Mouse (Mus musculus): ENCODE measurements around the gene Camk2d. TPM values are rescaled to one million over a fixed set of nuclear protein-coding genes. Genes with fewer than 3 reads are reported as not detected.

The Camk2d gene
- total and polyA plus RNA-seq, 3 experiments, result 66.1 to 80.4 (median 77.3) TPM

DNA sequence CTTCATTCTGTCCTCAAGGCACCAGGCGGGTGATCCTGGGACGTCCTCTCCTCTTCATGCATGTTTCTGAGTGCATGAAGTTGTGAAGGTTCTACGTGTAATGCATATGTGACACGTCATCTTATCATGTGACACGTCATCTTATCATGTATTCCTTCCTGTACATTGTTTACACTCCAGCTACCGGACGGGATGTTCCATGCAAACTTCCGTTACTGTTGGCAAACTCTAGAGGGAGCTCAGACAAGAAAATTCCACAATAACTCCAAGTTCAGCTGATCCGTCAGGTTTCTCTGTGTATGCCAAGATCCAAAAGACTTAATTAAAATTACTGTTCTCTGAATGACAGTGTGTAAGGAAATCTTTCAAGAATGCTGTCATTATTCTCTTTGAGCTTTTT is 246.7 kb downstream of the Camk2d start:
- no peak for DNase-seq (ENCODE audit: extremely low read depth)
- no peak for TF ChIP-seq MAX (IDR thresholded peaks at IDR 0.05; ENCODE audit: low read length)
- TF ChIP-seq CHD1 (IDR thresholded peaks at IDR 0.05; ENCODE audit: low read depth, low read length), result no peak
- TF ChIP-seq USF1 (IDR thresholded peaks at IDR 0.05; ENCODE audit: low read depth, low read length), result no peak
- no peak for TF ChIP-seq RAD21 (IDR thresholded peaks at IDR 0.05; ENCODE audit: low read depth, low read length)
- no peak for TF ChIP-seq TCF12 (IDR thresholded peaks at IDR 0.05; ENCODE audit: low read depth, low read length)
- TF ChIP-seq ELF1 (IDR thresholded peaks at IDR 0.05; ENCODE audit: low read depth, low read length), result no peak
- TF ChIP-seq MXI1 (IDR thresholded peaks at IDR 0.05; ENCODE audit: low read depth, low read length), result no peak
- Histone ChIP-seq H3K9me3 (replicated peaks; ENCODE audit: low read length) (no peaks in the 10 kb centered on the region), H3K27ac (ENCODE audit: insufficient read depth, low read depth) (no peak overlapping the region), H3K79me2 (replicated peaks; ENCODE audit: control insufficient read depth, extremely low read depth, insufficient read depth, poor library complexity, severe bottlenecking) (no peaks in the 10 kb centered on the region), H3K36me3 (replicated peaks in 1 of 2; ENCODE audit: control insufficient read depth in 1 of 2, insufficient read depth in 1 of 2, low read length in 1 of 2) (peaks cover 33 to 71% of the 10 kb centered on the region in 2 experiments), H3K9ac (ENCODE audit: insufficient read depth, low read depth) (no peak overlapping the region), H3K27me3 (replicated peaks) (no peaks in the 10 kb centered on the region), H3K4me1 (ENCODE audit: control insufficient read depth in 1 of 2, insufficient read depth in 2 of 2) (peaks cover 0 to 2% of the 10 kb centered on the region in 2 experiments; a peak in 1 of 4 replicates), H3K4me3 (replicated peaks in 1 of 3; ENCODE audit: low read depth in 2 of 3, low read length in 2 of 3, poor library complexity in 1 of 3) (no peak overlapping the region), H3K4me2 (ENCODE audit: insufficient read depth, low read depth, poor library complexity, severe bottlenecking) (no peak overlapping the region)
- in situ Hi-C loops (cut with MboI; ENCODE audit: low pct_ligation_motif_present, low pct_unique_long_range_greater_than_20kb, low sequenced_read_pairs) (no loop called here), dilution Hi-C loops (cut with MboI; ENCODE audit: extremely low pct_ligation_motif_present, extremely low pct_unique_long_range_greater_than_20kb, low sequenced_read_pairs) (no loop called here)

DNA sequence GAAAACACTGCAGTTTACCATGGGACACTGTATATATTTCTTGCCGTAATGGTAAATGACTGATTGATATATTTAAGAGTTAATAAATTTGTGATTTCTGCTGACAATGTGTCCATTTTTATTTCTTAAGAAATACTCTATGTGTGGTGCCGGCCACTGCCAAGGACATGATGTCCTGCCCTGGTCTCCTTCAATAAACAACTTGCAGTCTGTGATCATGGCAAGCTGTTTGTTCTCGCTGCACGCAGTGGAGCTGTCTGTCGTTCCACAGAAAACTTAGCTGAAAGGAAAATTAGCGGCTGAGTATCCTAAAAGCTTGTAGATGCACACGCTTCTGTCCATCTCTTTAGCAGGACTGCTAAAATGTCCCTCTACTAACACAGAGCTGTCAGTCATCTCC is 248.7 kb downstream of the Camk2d start:
- no peaks in the 10 kb centered on the region for H3K9me3 ChIP-seq (replicated peaks; ENCODE audit: low read length)
- no peaks in the 10 kb centered on the region for H3K79me2 ChIP-seq (replicated peaks; ENCODE audit: control insufficient read depth, extremely low read depth, insufficient read depth, poor library complexity, severe bottlenecking)
- TF ChIP-seq ETS1 (conservative IDR thresholded peaks at IDR 0.05; ENCODE audit: low read depth, low read length), result no peak
- no peak for TF ChIP-seq ZMIZ1 (IDR thresholded peaks at IDR 0.05; ENCODE audit: low read depth, low read length)
- TF ChIP-seq ZC3H11A (IDR thresholded peaks at IDR 0.05; ENCODE audit: low read depth, low read length), result no peak
- no peak for TF ChIP-seq ZNF384 (IDR thresholded peaks at IDR 0.05; ENCODE audit: low read depth, low read length)
- no peak for TF ChIP-seq USF1 (IDR thresholded peaks at IDR 0.05; ENCODE audit: low read depth, low read length)
- no peak for TF ChIP-seq MYC (IDR thresholded peaks at IDR 0.05; ENCODE audit: low read depth, low read length)
- no peaks in the 10 kb centered on the region for H3K27me3 ChIP-seq (replicated peaks)
- in situ Hi-C loops (cut with MboI; ENCODE audit: low pct_ligation_motif_present, low pct_unique_long_range_greater_than_20kb, low sequenced_read_pairs) (no loop called here), dilution Hi-C loops (cut with MboI; ENCODE audit: extremely low pct_ligation_motif_present, extremely low pct_unique_long_range_greater_than_20kb, low sequenced_read_pairs) (no loop called here)
- no peak overlapping the region for H3K27ac ChIP-seq (ENCODE audit: insufficient read depth, low read depth)
- DNase-seq (ENCODE audit: extremely low read depth), result no peak
- no peak overlapping the region for H3K4me2 ChIP-seq (ENCODE audit: insufficient read depth, low read depth, poor library complexity, severe bottlenecking)
- H3K9ac ChIP-seq (ENCODE audit: insufficient read depth, low read depth), result no peak overlapping the region
- H3K4me1 ChIP-seq (ENCODE audit: control insufficient read depth in 1 of 2, insufficient read depth in 2 of 2), result peaks cover 0 to 14% of the 10 kb centered on the region in 2 experiments; a peak in 1 of 4 replicates
- peaks cover 25 to 51% of the 10 kb centered on the region in 2 experiments for H3K36me3 ChIP-seq (replicated peaks in 1 of 2; ENCODE audit: control insufficient read depth in 1 of 2, insufficient read depth in 1 of 2, low read length in 1 of 2)
- H3K4me3 ChIP-seq (replicated peaks in 1 of 3; ENCODE audit: low read depth in 2 of 3, low read length in 2 of 3, poor library complexity in 1 of 3), result no peak overlapping the region

DNA sequence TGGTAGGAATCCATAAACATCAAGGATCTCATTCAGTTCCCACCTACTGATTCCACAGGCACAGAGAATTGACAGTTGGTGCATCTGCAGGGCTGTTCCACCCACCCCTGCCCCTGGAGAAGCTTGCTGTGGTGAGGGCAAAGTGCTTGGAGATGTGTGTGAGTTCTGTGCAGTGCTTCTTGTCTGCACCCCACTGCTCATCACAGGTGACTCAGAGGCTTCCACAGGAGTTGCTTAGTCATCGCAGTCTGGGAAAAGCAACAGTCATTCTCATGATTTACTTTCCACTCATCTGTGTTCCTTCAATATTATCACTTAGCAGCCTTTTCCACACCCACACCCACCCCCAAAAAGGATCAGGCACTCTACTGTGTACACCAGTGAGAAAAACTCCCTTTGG is 252.0 kb downstream of the Camk2d start:
- Histone ChIP-seq H3K4me3 (replicated peaks in 1 of 3; ENCODE audit: low read depth in 2 of 3, low read length in 2 of 3, poor library complexity in 1 of 3) (no peak overlapping the region), H3K9me3 (replicated peaks; ENCODE audit: low read length) (no peaks in the 10 kb centered on the region), H3K27ac (ENCODE audit: insufficient read depth, low read depth) (no peak overlapping the region), H3K36me3 (replicated peaks in 1 of 2; ENCODE audit: control insufficient read depth in 1 of 2, insufficient read depth in 1 of 2, low read length in 1 of 2) (peaks cover 2 to 19% of the 10 kb centered on the region in 2 experiments), H3K4me2 (ENCODE audit: insufficient read depth, low read depth, poor library complexity, severe bottlenecking) (no peak overlapping the region), H3K79me2 (replicated peaks; ENCODE audit: control insufficient read depth, extremely low read depth, insufficient read depth, poor library complexity, severe bottlenecking) (no peaks in the 10 kb centered on the region), H3K27me3 (replicated peaks) (no peaks in the 10 kb centered on the region), H3K9ac (ENCODE audit: insufficient read depth, low read depth) (no peak overlapping the region), H3K4me1 (ENCODE audit: control insufficient read depth in 1 of 2, insufficient read depth in 2 of 2) (peaks cover 0 to 14% of the 10 kb centered on the region in 2 experiments; a peak in 1 of 4 replicates)
- DNase-seq (ENCODE audit: extremely low read depth), result no peak
- dilution Hi-C loops (cut with MboI; ENCODE audit: extremely low pct_ligation_motif_present, extremely low pct_unique_long_range_greater_than_20kb, low sequenced_read_pairs), result no loop called here
- in situ Hi-C loops (cut with MboI; ENCODE audit: low pct_ligation_motif_present, low pct_unique_long_range_greater_than_20kb, low sequenced_read_pairs), result no loop called here
- TF ChIP-seq HCFC1 (IDR thresholded peaks at IDR 0.05; ENCODE audit: low read depth, low read length) (no peak), ZMIZ1 (IDR thresholded peaks at IDR 0.05; ENCODE audit: low read depth, low read length) (0 out of 2 replicates have a peak, but pooled peaks have one; percentile 2)

All from CH12.LX (cell line).